In genomic region chr12:17037053-17037610, GRCm38 (mm10) we compare ENCODE assay signal across 13 mouse cellular contexts. TPM values are rescaled to one million over a fixed set of nuclear protein-coding genes. Genes with fewer than 3 reads are reported as not detected.
DNase-seq lines count a peak whose midpoint lies in the region; ATAC-seq and TF ChIP-seq lines count a peak whose summit lies in the region.
"Had no signal": no experiment of that assay in that cellular context is flagged by ENCODE, and none has a peak within 500 bp of the region (broad histone marks: within the 10 kb centered on the region; RNA-seq: fewer than 3 reads in every experiment).

No protein-coding gene starts in this region.

- peak; percentile 11 for DNase-seq in adrenal gland, adult 2 months
- DNase-seq in adrenal gland, postnatal 4 days (ENCODE audit: low spot score in 2 of 2): no peak
- DNase-seq in layer of hippocampus, adult 2 months (ENCODE audit: low spot score in 2 of 2): peak; percentile 40 to 51
- no peak for DNase-seq in layer of hippocampus, adult 9-10 months (ENCODE audit: low spot score)
- no peak for DNase-seq in neural tube, embryonic 10.5 days (ENCODE audit: extremely low spot score, low spot score)
- peak; percentile 35 for DNase-seq in right cerebral cortex, postnatal 4 days
- DNase-seq in B cell, adult 2 months: no peak
- DNase-seq: gastrocnemius, adult 2 months; lung, postnatal 14 days; thymus, postnatal 14 days had no signal

- peaks cover 13% of the 10 kb centered on the region; the same call in 1 of the 2 replicates for H3K27me3 ChIP-seq in neural tube, embryonic 13.5 days

- no peak overlapping the region for H3K27ac ChIP-seq in layer of hippocampus, adult 2 months
- H3K27ac ChIP-seq in neural tube, embryonic 13.5 days (replicated peaks): 0 out of 2 replicates have a peak overlapping the region, but pooled peaks have one; percentile 38
- H3K27ac ChIP-seq: gastrocnemius, adult 2 months; hindbrain, embryonic 15.5 days had no signal

- TF ChIP-seq CTCF in layer of hippocampus, adult 2 months (conservative IDR thresholded peaks at IDR 0.05): no peak

- no peaks in the 10 kb centered on the region for H3K36me3 ChIP-seq in neural tube, embryonic 13.5 days
- H3K36me3 ChIP-seq: hindbrain, embryonic 15.5 days had no signal

- no peak overlapping the region for H3K4me3 ChIP-seq in layer of hippocampus, adult 2 months
- H3K4me3 ChIP-seq in neural tube, embryonic 13.5 days: no peak overlapping the region
- H3K4me3 ChIP-seq: gastrocnemius, adult 2 months; hindbrain, embryonic 15.5 days had no signal

- H3K9me3 ChIP-seq in neural tube, embryonic 13.5 days: no peaks in the 10 kb centered on the region
- H3K9me3 ChIP-seq: hindbrain, embryonic 15.5 days had no signal

- no peak for ATAC-seq in neural tube, embryonic 13.5 days (ENCODE audit: low read depth)

- peaks cover 17% of the 10 kb centered on the region for H3K4me1 ChIP-seq in neural tube, embryonic 13.5 days (replicated peaks)

- peak overlapping the region; percentile 22; the same call in 1 of the 2 replicates for H3K9ac ChIP-seq in neural tube, embryonic 13.5 days
- H3K9ac ChIP-seq: hindbrain, embryonic 15.5 days had no signal

- 0 out of 2 replicates have a peak overlapping the region, but pooled peaks have one; percentile 9 for H3K4me2 ChIP-seq in neural tube, embryonic 13.5 days
- H3K4me2 ChIP-seq: heart, embryonic 11.5 days; hindbrain, embryonic 15.5 days had no signal

- 59% methylated on average over 14 of the region's 14 CpGs for WGBS in neural tube, embryonic 13.5 days

RNA-seq across cellular contexts. Expression of gene 2410004P03Rik, which starts 25.6 kb away (rescaled TPM):
- total RNA-seq in adrenal gland, adult 2 months (2021): not detected
- not detected in 2 replicates for polyA plus RNA-seq in adrenal gland, adult 2 months (2012; rRNA removed)
- not detected for total RNA-seq in adrenal gland, postnatal 4 days (2021)
- under 1 TPM; 0.52 to 0.61 TPM for total RNA-seq in layer of hippocampus, adult 2 months (2021)
- polyA plus RNA-seq in neural tube, embryonic 13.5 days (2015; fragmentation: Nextera tagmentation; extraction: Ambion mirVana): 1.1 and 1.6 TPM in 2 replicates
- total RNA-seq: gastrocnemius, adult 2 months had no signal

RNA-seq across cellular contexts. Expression of gene Pqlc3, which starts 36.9 kb away (rescaled TPM):
- total RNA-seq in adrenal gland, adult 2 months (2021): 10 to 100 TPM in 1 of 2 experiments, 1 to 10 TPM in 1; 9.4 to 15.0 TPM
- polyA plus RNA-seq in adrenal gland, adult 2 months (2012; rRNA removed): 63.1 and 84.9 TPM in 2 replicates
- 1 to 10 TPM; 4.4 to 5.7 TPM for total RNA-seq in adrenal gland, postnatal 4 days (2021)
- total RNA-seq in layer of hippocampus, adult 2 months (2021): under 1 TPM; 0.56 to 0.61 TPM
- polyA plus RNA-seq in neural tube, embryonic 13.5 days (2015; fragmentation: Nextera tagmentation; extraction: Ambion mirVana): 1.4 and 2.2 TPM in 2 replicates

Comparison
In these comparisons a context has a peak if more than half of its experiments do, and no peak if none do; other contexts are left out.
1. DNase-seq: peak in adrenal gland, adult 2 months (single experiment), layer of hippocampus, adult 2 months (2 of 2) and right cerebral cortex, postnatal 4 days (single experiment); none in adrenal gland, postnatal 4 days (0 of 2), layer of hippocampus, adult 9-10 months (single experiment), neural tube, embryonic 10.5 days (single experiment) and B cell, adult 2 months (0 of 2).